Mouse (Mus musculus) kidney, embryonic 15.5 days (tissue): ENCODE measurements at regions not wholly inside any gene's neighbourhood (a gene's known extent, or its start where the extent isn't known, plus 50 kb on each side); places are given as distances from the start of the nearest gene placed in this dataset.

Experiments used
- ATAC-seq: fragments of 200-750 bp; cut with Nextera tagmentation; replicated peaks from 2 replicates; pipeline ENCODE4 v1.8.0; 2017; ENCODE audit warnings: moderate TSS enrichment; ENCODE audit not compliant: low FRiP score
- H3K27ac ChIP-seq: fragments of 300-500 bp; sonication (generic); 2 replicates; pipeline ENCODE4 v1.5.1; 2015; ENCODE audit warnings: mild to moderate bottlenecking, inconsistent platforms
- H3K27me3 ChIP-seq: fragments of 300-500 bp; sonication (generic); 2 replicates; pipeline ENCODE4 v1.6.1; 2015; ENCODE audit warnings: inconsistent platforms
- H3K36me3 ChIP-seq: fragments of 300-500 bp; sonication (generic); 2 replicates; pipeline ENCODE4 v1.6.1; 2015; ENCODE audit warnings: inconsistent platforms
- H3K4me1 ChIP-seq: fragments of 300-500 bp; sonication (generic); 2 replicates; pipeline ENCODE4 v1.6.1; 2015; ENCODE audit warnings: inconsistent platforms
- H3K4me2 ChIP-seq: fragments of 300-500 bp; sonication (generic); 2 replicates; pipeline ENCODE4 v1.6.1; 2015; ENCODE audit warnings: moderate library complexity, mild to moderate bottlenecking, inconsistent platforms
- H3K4me3 ChIP-seq: fragments of 300-500 bp; sonication (generic); replicated peaks from 2 replicates; pipeline ENCODE4 v1.5.1; 2015; ENCODE audit warnings: mild to moderate bottlenecking, inconsistent platforms
- H3K9ac ChIP-seq: fragments of 300-500 bp; sonication (generic); 2 replicates; pipeline ENCODE4 v1.6.1; 2015; ENCODE audit warnings: mild to moderate bottlenecking, inconsistent platforms
- H3K9me3 ChIP-seq: fragments of 300-500 bp; sonication (generic); replicated peaks from 2 replicates; pipeline ENCODE4 v1.6.1; 2016; ENCODE audit warnings: inconsistent platforms
- WGBS: fragments of 180-500 bp; shearing (Covaris S2); methylation state at CpG from one replicate; pipeline ENCODE4 v1.1.7; 2015; ENCODE audit warnings: mixed read lengths; 5-methylcytosine and 5-hydroxymethylcytosine counted together

DNA sequence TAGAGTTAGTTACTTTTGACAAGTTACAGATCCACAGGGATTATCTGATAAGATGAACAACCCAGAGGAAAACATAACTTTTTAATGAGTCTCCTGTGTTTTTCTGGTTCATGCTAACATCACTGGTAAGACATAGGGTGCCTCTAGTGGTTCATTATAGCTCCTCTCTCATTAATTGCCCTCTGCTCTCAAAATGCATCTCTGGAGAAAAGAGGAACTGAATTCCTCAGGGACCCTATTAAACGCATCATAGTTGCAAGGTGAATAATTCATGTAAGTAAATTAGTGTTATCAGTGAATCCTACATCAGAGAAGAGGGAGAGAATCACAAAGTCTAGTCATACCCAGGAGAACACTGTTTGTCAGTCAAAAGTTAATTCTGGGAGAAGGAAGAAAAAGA, 52.4 kb upstream of the Olfr1507 start:
- H3K4me2 ChIP-seq = no peak overlapping the region
- ATAC-seq = no peak
- no peaks in the 10 kb centered on the region for H3K27me3 ChIP-seq
- H3K4me3 ChIP-seq = no peak overlapping the region
- WGBS = 70% methylated on average over 1 of the region's 1 CpGs
- H3K27ac ChIP-seq = no peak overlapping the region
- H3K9me3 ChIP-seq = no peaks in the 10 kb centered on the region
- no peaks in the 10 kb centered on the region for H3K36me3 ChIP-seq
- H3K4me1 ChIP-seq = no peaks in the 10 kb centered on the region
- no peak overlapping the region for H3K9ac ChIP-seq
